Mouse (Mus musculus) forebrain, embryonic 14.5 days (tissue): Measurements from ENCODE around the gene Zmynd11. TPM values are rescaled to one million over a fixed set of nuclear protein-coding genes. Genes with fewer than 3 reads are reported as not detected.

ENCODE experiments used
- ATAC-seq: fragments of 200-750 bp; cut with Nextera tagmentation; 2 replicates; pipeline ENCODE4 v1.8.0; 2017; ENCODE audit warnings: mild to moderate bottlenecking, moderate library complexity
- DNase-seq: peaks from one replicate; pipeline ENCODE4 v3.0.0-alpha.2; 2015; ENCODE audit warnings: low spot score
- H3K27ac ChIP-seq: fragments of 300-500 bp; sonication (generic); 2 replicates; pipeline ENCODE4 v1.5.1; 2014; ENCODE audit warnings: low read depth, mild to moderate bottlenecking, control low read depth, low read length, moderate library complexity
- H3K27me3 ChIP-seq: fragments of 300-500 bp; sonication (generic); replicated peaks from 2 replicates; pipeline ENCODE4 v1.6.1; 2014; ENCODE audit warnings: low read length, control low read depth, mixed read lengths; ENCODE audit not compliant: control insufficient read depth, insufficient read depth
- H3K36me3 ChIP-seq: fragments of 300-500 bp; sonication (generic); 2 replicates; pipeline ENCODE4 v1.6.1; 2014; ENCODE audit warnings: low read length, control low read depth; ENCODE audit not compliant: control insufficient read depth, insufficient read depth
- H3K4me1 ChIP-seq: fragments of 300-500 bp; sonication (generic); 2 replicates; pipeline ENCODE4 v1.6.1; 2014; ENCODE audit warnings: antibody characterized with exemption, low read length, control low read depth; ENCODE audit not compliant: control insufficient read depth, insufficient read depth
- H3K4me2 ChIP-seq: fragments of 300-500 bp; sonication (generic); 2 replicates; pipeline ENCODE4 v1.6.1; 2014; ENCODE audit warnings: mild to moderate bottlenecking, control low read depth, low read length
- H3K4me3 ChIP-seq: fragments of 300-500 bp; sonication (generic); 2 replicates; pipeline ENCODE4 v1.5.1; 2014; ENCODE audit warnings: low read depth, low read length, control low read depth
- H3K9ac ChIP-seq: fragments of 300-500 bp; sonication (generic); 2 replicates; pipeline ENCODE4 v1.6.1; 2014; ENCODE audit warnings: mild to moderate bottlenecking, low read length, control low read depth, moderate library complexity
- H3K9me3 ChIP-seq: fragments of 300-500 bp; sonication (generic); replicated peaks from 2 replicates; pipeline ENCODE4 v1.6.1; 2016; ENCODE audit warnings: low read length, control low read depth, mixed read lengths; ENCODE audit not compliant: control insufficient read depth
- WGBS: fragments of 180-500 bp; shearing (Covaris S2); extraction: QIAGEN DNeasy Blood & Tissue Kit; methylation state at CpG from one replicate; pipeline ENCODE4 v1.1.7; 2014; 5-methylcytosine and 5-hydroxymethylcytosine counted together
- polyA plus RNA-seq: library from polyadenylated mRNA; unstranded; fragments of >200 nt; fragmentation: Nextera tagmentation; extraction: Ambion mirVana; gene quantifications from 2 replicates; pipeline ENCODE4 v1.2.1, GENCODE M21; 2014

Gene Zmynd11
- 148 and 179 TPM in 2 replicates for polyA plus RNA-seq

- Histone ChIP-seq H3K9ac (peak within 1 kb of the TSS; percentile 99), H3K9me3 (no peaks in the 10 kb centered on the region), H3K4me3 (peak within 1 kb of the TSS; percentile 85), H3K27ac (peak within 1 kb of the TSS; percentile 100), H3K4me2 (peak within 1 kb of the TSS; percentile 65), H3K4me1 (peaks cover 21% of the 10 kb centered on the region), H3K27me3 (no peaks in the 10 kb centered on the region), H3K36me3 (no peaks in the 10 kb centered on the region)
- WGBS, result under 1% methylated on average over 73 of the region's 98 CpGs
- peak; percentile 85 for ATAC-seq
- peak; percentile 67 for DNase-seq
These were observed at the start of gene Zmynd11 for GRCm38 (mm10) chr13:9764646-9765536. Gene Zmynd11, minus strand, starts transcription at chr13:9765330.

- peak overlapping the region; percentile 58 for H3K9ac ChIP-seq
- H3K36me3 ChIP-seq, result no peaks in the 10 kb centered on the region
- no peaks in the 10 kb centered on the region for H3K27me3 ChIP-seq
- WGBS, result 1% methylated on average over 12 of the region's 12 CpGs
- H3K9me3 ChIP-seq, result no peaks in the 10 kb centered on the region
- H3K4me3 ChIP-seq, result peak overlapping the region; percentile 30
- DNase-seq (peak; percentile 72), ATAC-seq (peak; percentile 79)
- 0 out of 2 replicates have a peak, but pooled peaks cover 4% of the 10 kb centered on the region for H3K4me1 ChIP-seq
- peak overlapping the region; percentile 71 for H3K27ac ChIP-seq
- H3K4me2 ChIP-seq, result peak overlapping the region; percentile 63
These were observed 30.9 kb upstream of the Zmynd11 start for GRCm38 (mm10) chr13:9795889-9796631.

- Histone ChIP-seq H3K27ac (no peak overlapping the region), H3K4me2 (no peak overlapping the region), H3K4me1 (no peaks in the 10 kb centered on the region), H3K27me3 (no peaks in the 10 kb centered on the region), H3K9ac (no peak overlapping the region), H3K4me3 (no peak overlapping the region), H3K9me3 (no peaks in the 10 kb centered on the region), H3K36me3 (no peaks in the 10 kb centered on the region)
- 41% methylated on average over 3 of the region's 3 CpGs for WGBS
- DNase-seq (no peak), ATAC-seq (peak; percentile 29; the same call in 1 of the 2 replicates)
These were observed 20.9 kb upstream of the Zmynd11 start for GRCm38 (mm10) chr13:9786050-9786449.

GRCm38 (mm10) chr13:9783717-9784116 is 18.6 kb upstream of the Zmynd11 start:
- no peaks in the 10 kb centered on the region for H3K4me1 ChIP-seq
- no peak for ATAC-seq
- H3K36me3 ChIP-seq, result no peaks in the 10 kb centered on the region
- no peak overlapping the region for H3K9ac ChIP-seq
- H3K9me3 ChIP-seq, result no peaks in the 10 kb centered on the region
- no peaks in the 10 kb centered on the region for H3K27me3 ChIP-seq
- H3K4me2 ChIP-seq, result no peak overlapping the region
- DNase-seq, result no peak
- 88% methylated on average over 3 of the region's 3 CpGs for whole genome bisulfite sequencing
- H3K27ac ChIP-seq, result no peak overlapping the region
- H3K4me3 ChIP-seq, result no peak overlapping the region

GRCm38 (mm10) chr13:9775901-9776300 is 10.8 kb upstream of the Zmynd11 start:
- no peaks in the 10 kb centered on the region for H3K9me3 ChIP-seq
- H3K27ac ChIP-seq, result no peak overlapping the region
- no peak overlapping the region for H3K4me3 ChIP-seq
- ATAC-seq (no peak), DNase-seq (no peak)
- no peaks in the 10 kb centered on the region for H3K27me3 ChIP-seq
- no peak overlapping the region for H3K9ac ChIP-seq
- no peaks in the 10 kb centered on the region for H3K36me3 ChIP-seq
- H3K4me2 ChIP-seq, result no peak overlapping the region
- 85% methylated on average over 5 of the region's 5 CpGs for WGBS
- H3K4me1 ChIP-seq, result no peaks in the 10 kb centered on the region

- H3K4me3 ChIP-seq, result no peak overlapping the region
- H3K9ac ChIP-seq, result no peak overlapping the region
- no peaks in the 10 kb centered on the region for H3K27me3 ChIP-seq
- H3K27ac ChIP-seq, result no peak overlapping the region
- no peaks in the 10 kb centered on the region for H3K36me3 ChIP-seq
- DNase-seq (no peak), ATAC-seq (no peak)
- H3K9me3 ChIP-seq, result no peaks in the 10 kb centered on the region
- no peak overlapping the region for H3K4me2 ChIP-seq
- H3K4me1 ChIP-seq, result no peaks in the 10 kb centered on the region
These were observed 8.9 kb upstream of the Zmynd11 start for GRCm38 (mm10) chr13:9774077-9774476.

- no peak for ATAC-seq
- H3K4me2 ChIP-seq, result no peak overlapping the region
- H3K27me3 ChIP-seq, result no peaks in the 10 kb centered on the region
- H3K9me3 ChIP-seq, result no peaks in the 10 kb centered on the region
- WGBS, result 74% methylated on average over 5 of the region's 5 CpGs
- no peak overlapping the region for H3K27ac ChIP-seq
- H3K4me1 ChIP-seq, result peaks cover 8% of the 10 kb centered on the region
- H3K9ac ChIP-seq, result no peak overlapping the region
- no peaks in the 10 kb centered on the region for H3K36me3 ChIP-seq
- DNase-seq, result no peak
- no peak overlapping the region for H3K4me3 ChIP-seq
These were observed 2.1 kb upstream of the Zmynd11 start for GRCm38 (mm10) chr13:9767279-9767678.

GRCm38 (mm10) chr13:9766497-9766896 is 1.4 kb upstream of the Zmynd11 start:
- Histone ChIP-seq H3K27ac (no peak overlapping the region), H3K4me3 (no peak overlapping the region), H3K4me1 (peaks cover 11% of the 10 kb centered on the region), H3K4me2 (no peak overlapping the region), H3K36me3 (no peaks in the 10 kb centered on the region), H3K9ac (no peak overlapping the region), H3K9me3 (no peaks in the 10 kb centered on the region), H3K27me3 (no peaks in the 10 kb centered on the region)
- WGBS, result 84% methylated on average over 1 of the region's 1 CpGs
- no peak for DNase-seq
- ATAC-seq, result no peak

GRCm38 (mm10) chr13:9765537-9765851 is 364 bp upstream of the Zmynd11 start:
- Histone ChIP-seq H3K4me1 (peaks cover 17% of the 10 kb centered on the region), H3K4me3 (peak overlapping the region; percentile 85), H3K27ac (peak overlapping the region; percentile 100), H3K36me3 (no peaks in the 10 kb centered on the region), H3K27me3 (no peaks in the 10 kb centered on the region), H3K9ac (peak overlapping the region; percentile 99), H3K4me2 (peak overlapping the region; percentile 65), H3K9me3 (no peaks in the 10 kb centered on the region)
- WGBS, result 10% methylated on average over 4 of the region's 4 CpGs
- DNase-seq (no peak), ATAC-seq (no peak)
